Mouse (Mus musculus) liver, postnatal 0 days (tissue): ENCODE measurements at regions not wholly inside any gene's neighbourhood (a gene's known extent, or its start where the extent isn't known, plus 50 kb on each side); places are given as distances from the start of the nearest gene placed in this dataset.

ENCODE experiments used
- CTCF ChIP-seq: sonication (generic); IDR thresholded peaks from 2 replicates; pipeline ENCODE4 v1.5.1; 2016; ENCODE audit warnings: antibody characterized with exemption, low read depth
- EP300 ChIP-seq: IDR thresholded peaks from 2 replicates; pipeline ENCODE4 v1.6.1; 2016; ENCODE audit warnings: antibody characterized with exemption, low read depth, mild to moderate bottlenecking

GRCm38 (mm10) chr3:149508671-149509070 lies 518.3 kb upstream of the Adgrl2 start:
- no peak for TF ChIP-seq CTCF
- no peak for TF ChIP-seq EP300
